Mouse (Mus musculus) small intestine, adult 2 months (tissue): ENCODE results near the gene Capn11. TPM values are rescaled to one million over a fixed set of nuclear protein-coding genes. Genes with fewer than 3 reads are reported as not detected.

Source experiments
- H3K27ac ChIP-seq: fragments of 200-500 bp; 2 replicates; pipeline ENCODE4 v1.5.1; 2012; ENCODE audit warnings: low read depth, low read length, control low read depth, inconsistent platforms; ENCODE audit not compliant: insufficient read depth
- H3K27me3 ChIP-seq: fragments of 200-500 bp; 2 replicates; pipeline ENCODE4 v1.6.1; 2012; ENCODE audit warnings: mild to moderate bottlenecking, moderate library complexity, low read length, inconsistent platforms; ENCODE audit not compliant: control insufficient read depth, insufficient read depth
- H3K36me3 ChIP-seq: fragments of 200-500 bp; 2 replicates; pipeline ENCODE4 v1.6.1; 2012; ENCODE audit warnings: mild to moderate bottlenecking, low read length, control low read depth, inconsistent platforms; ENCODE audit not compliant: control insufficient read depth, insufficient read depth
- H3K4me1 ChIP-seq: fragments of 200-500 bp; 2 replicates; pipeline ENCODE4 v1.6.1; 2012; ENCODE audit warnings: low read length, inconsistent platforms, mixed read lengths; ENCODE audit not compliant: control insufficient read depth, insufficient read depth, insufficient read length
- H3K4me3 ChIP-seq: fragments of 200-500 bp; 2 replicates; pipeline ENCODE4 v1.5.1; 2012; ENCODE audit warnings: low read depth, mild to moderate bottlenecking, control low read depth, inconsistent platforms, low read length, moderate library complexity
- CTCF ChIP-seq: fragments of 200-500 bp; IDR thresholded peaks from 2 replicates; pipeline ENCODE4 v1.5.1; 2012; ENCODE audit warnings: low read depth, mild to moderate bottlenecking, control low read depth, inconsistent platforms, low read length, moderate library complexity, mixed read lengths; ENCODE audit not compliant: insufficient replicate concordance, insufficient read length; ENCODE audit errors: extremely low read depth
- POLR2A ChIP-seq: fragments of 200-500 bp; IDR thresholded peaks from 2 replicates; pipeline ENCODE4 v1.6.1; 2012; ENCODE audit warnings: low read depth, mild to moderate bottlenecking, control low read depth, inconsistent platforms, low read length, moderate library complexity
- WGBS: fragments of 180-500 bp; shearing (Covaris S2); methylation state at CpG from one replicate; pipeline ENCODE4 v1.1.7; 2018; 5-methylcytosine and 5-hydroxymethylcytosine counted together
- polyA plus RNA-seq: library from polyadenylated mRNA; depleted of rRNA; stranded (reverse); fragments of >200 nt; gene quantifications from 2 replicates; pipeline ENCODE4 v1.2.3, GENCODE M21; 2012

Gene Capn11
- polyA plus RNA-seq, 1 experiment: not detected

- Histone ChIP-seq H3K36me3 (peaks cover 3% of the 10 kb centered on the region; the same call in 1 of the 2 replicates), H3K27me3 (no peaks in the 10 kb centered on the region), H3K27ac (no peak overlapping the region), H3K4me1 (peaks cover 9% of the 10 kb centered on the region), H3K4me3 (no peak overlapping the region)
- no peak for TF ChIP-seq CTCF
- TF ChIP-seq POLR2A: no peak
- 93% methylated on average over 8 of the region's 8 CpGs for WGBS
Measured at GRCm38 (mm10) chr17:45589844-45590243, 69.3 kb downstream of the Capn11 start.

- TF ChIP-seq POLR2A (no peak), CTCF (no peak)
- no peak overlapping the region for H3K27ac ChIP-seq
- WGBS: 99% methylated on average over 7 of the region's 7 CpGs
- no peak overlapping the region for H3K4me3 ChIP-seq
- H3K36me3 ChIP-seq: peaks cover 3% of the 10 kb centered on the region; the same call in 1 of the 2 replicates
- H3K4me1 ChIP-seq: peaks cover 12% of the 10 kb centered on the region
- no peaks in the 10 kb centered on the region for H3K27me3 ChIP-seq
Measured at GRCm38 (mm10) chr17:45589236-45589635, 69.9 kb downstream of the Capn11 start.

- 90% methylated on average over 7 of the region's 7 CpGs for WGBS
- no peak overlapping the region for H3K27ac ChIP-seq
- no peaks in the 10 kb centered on the region for H3K27me3 ChIP-seq
Measured at GRCm38 (mm10) chr17:45588370-45588769, 70.8 kb downstream of the Capn11 start.

GRCm38 (mm10) chr17:45586449-45586837 is 72.7 kb downstream of the Capn11 start:
- 96% methylated on average over 3 of the region's 3 CpGs for WGBS
- no peaks in the 10 kb centered on the region for H3K27me3 ChIP-seq
- peaks cover 3% of the 10 kb centered on the region; the same call in 1 of the 2 replicates for H3K36me3 ChIP-seq
- TF ChIP-seq CTCF: peak; percentile 22; the same call in 1 of the 2 replicates
- no peak for TF ChIP-seq POLR2A
- no peak overlapping the region for H3K27ac ChIP-seq
- H3K4me3 ChIP-seq: no peak overlapping the region
- peaks cover 3% of the 10 kb centered on the region for H3K4me1 ChIP-seq

More at GRCm38 (mm10) chr17:45588370-45588769, 70.8 kb downstream of the Capn11 start:
- peaks cover 3% of the 10 kb centered on the region; the same call in 1 of the 2 replicates for H3K36me3 ChIP-seq
- no peak for TF ChIP-seq POLR2A
- no peak for TF ChIP-seq CTCF
- H3K4me1 ChIP-seq: peaks cover 7% of the 10 kb centered on the region
- no peak overlapping the region for H3K4me3 ChIP-seq

- TF ChIP-seq CTCF (no peak), POLR2A (no peak)
- Histone ChIP-seq H3K36me3 (peaks cover 3% of the 10 kb centered on the region; the same call in 1 of the 2 replicates), H3K4me3 (no peak overlapping the region), H3K4me1 (peaks cover 3% of the 10 kb centered on the region), H3K27ac (peak overlapping the region; percentile 61), H3K27me3 (no peaks in the 10 kb centered on the region)
- WGBS: 89% methylated on average over 23 of the region's 23 CpGs
Measured at GRCm38 (mm10) chr17:45585725-45586448, 73.2 kb downstream of the Capn11 start.

GRCm38 (mm10) chr17:45584939-45585678 is 74.0 kb downstream of the Capn11 start:
- Histone ChIP-seq H3K27ac (peak overlapping the region; percentile 61), H3K4me3 (no peak overlapping the region), H3K36me3 (peaks cover 3% of the 10 kb centered on the region; the same call in 1 of the 2 replicates), H3K27me3 (no peaks in the 10 kb centered on the region), H3K4me1 (peaks cover 3% of the 10 kb centered on the region)
- WGBS: 58% methylated on average over 14 of the region's 14 CpGs
- TF ChIP-seq CTCF: peak; percentile 89
- TF ChIP-seq POLR2A: no peak
